Mouse (Mus musculus) spleen, postnatal 10 days (tissue): ENCODE measurements around the gene Mov10l1.

Experiments used
- DNase-seq, 2 experiments: peaks; one replicate each; pipeline ENCODE4 v3.0.0; 2021 to 2022; ENCODE audit warnings: low spot score in 2 of 2

Gene Mov10l1

GRCm38 (mm10) chr15:89074613-89075477 lies 92.1 kb downstream of the Mov10l1 start, which contains the start of gene Trabd:
Gene Trabd, plus strand, starts transcription at chr15:89075124.
- DNase-seq = peak in 1 of 2 experiments; percentile 24

- peak; percentile 75 to 88 for DNase-seq
These were observed 92.9 kb downstream of the Mov10l1 start for GRCm38 (mm10) chr15:89075478-89076147.

GRCm38 (mm10) chr15:89076156-89076731 lies 93.5 kb downstream of the Mov10l1 start:
- peak; percentile 54 to 72 for DNase-seq

GRCm38 (mm10) chr15:89078208-89078836 lies 95.6 kb downstream of the Mov10l1 start:
- peak; percentile 50 to 80 for DNase-seq

- no peak for DNase-seq
These were observed 101.2 kb downstream of the Mov10l1 start for GRCm38 (mm10) chr15:89083906-89084305.

- DNase-seq = no peak
These were observed 102.1 kb downstream of the Mov10l1 start for GRCm38 (mm10) chr15:89084826-89085225.

- DNase-seq = peak; percentile 80 to 87
These were observed 106.0 kb downstream of the Mov10l1 start, which contains the start of gene Selenoo for GRCm38 (mm10) chr15:89088607-89089247. Gene Selenoo, plus strand, starts transcription at chr15:89089084.

- DNase-seq = peak; percentile 46 to 47
These were observed 106.7 kb downstream of the Mov10l1 start for GRCm38 (mm10) chr15:89089248-89090051.

- no peak for DNase-seq
These were observed 108.0 kb downstream of the Mov10l1 start for GRCm38 (mm10) chr15:89090662-89091061.

GRCm38 (mm10) chr15:89092181-89092580 lies 109.5 kb downstream of the Mov10l1 start:
- no peak for DNase-seq

- no peak for DNase-seq
These were observed 114.7 kb downstream of the Mov10l1 start for GRCm38 (mm10) chr15:89097450-89097849.

- no peak for DNase-seq
These were observed 115.9 kb downstream of the Mov10l1 start for GRCm38 (mm10) chr15:89098616-89099015.

GRCm38 (mm10) chr15:89100823-89101222 lies 118.1 kb downstream of the Mov10l1 start:
- no peak for DNase-seq

- no peak for DNase-seq
These were observed 119.9 kb downstream of the Mov10l1 start for GRCm38 (mm10) chr15:89102646-89103045.

GRCm38 (mm10) chr15:89103921-89104320 lies 121.2 kb downstream of the Mov10l1 start:
- DNase-seq = no peak

- DNase-seq = no peak
These were observed 121.7 kb downstream of the Mov10l1 start for GRCm38 (mm10) chr15:89104425-89104824.
